Mouse (Mus musculus) neural tube, embryonic 12.5 days (tissue): ENCODE results near the gene Dbn1. TPM values are rescaled to one million over a fixed set of nuclear protein-coding genes. Genes with fewer than 3 reads are reported as not detected.

Experiments used
- ATAC-seq: fragments of 200-750 bp; cut with Nextera tagmentation; 2 replicates; pipeline ENCODE4 v1.8.0; 2017; ENCODE audit warnings: low read depth, mild to moderate bottlenecking, moderate TSS enrichment, moderate library complexity; ENCODE audit not compliant: low FRiP score
- H3K27ac ChIP-seq: fragments of 300-500 bp; sonication (generic); 2 replicates; pipeline ENCODE4 v1.5.1; 2016
- H3K27me3 ChIP-seq: fragments of 300-500 bp; sonication (generic); replicated peaks from 2 replicates; pipeline ENCODE4 v1.6.1; 2016; ENCODE audit warnings: mild to moderate bottlenecking
- H3K36me3 ChIP-seq: fragments of 300-500 bp; sonication (generic); 2 replicates; pipeline ENCODE4 v1.6.1; 2016; ENCODE audit warnings: mild to moderate bottlenecking
- H3K4me1 ChIP-seq: fragments of 300-500 bp; sonication (generic); 2 replicates; pipeline ENCODE4 v1.6.1; 2016
- H3K4me2 ChIP-seq: fragments of 300-500 bp; sonication (generic); replicated peaks from 2 replicates; pipeline ENCODE4 v1.6.1; 2016; ENCODE audit warnings: mild to moderate bottlenecking
- H3K4me3 ChIP-seq: fragments of 300-500 bp; sonication (generic); 2 replicates; pipeline ENCODE4 v1.5.1; 2016
- H3K9ac ChIP-seq: fragments of 300-500 bp; sonication (generic); 2 replicates; pipeline ENCODE4 v1.6.1; 2016; ENCODE audit warnings: mild to moderate bottlenecking
- H3K9me3 ChIP-seq: fragments of 300-500 bp; sonication (generic); 2 replicates; pipeline ENCODE4 v1.6.1; 2016; ENCODE audit warnings: mild to moderate bottlenecking
- WGBS: fragments of 180-500 bp; shearing (Covaris S2); methylation state at CpG from one replicate; pipeline ENCODE4 v1.1.7; 2016; 5-methylcytosine and 5-hydroxymethylcytosine counted together
- polyA plus RNA-seq: library from polyadenylated mRNA; unstranded; fragments of >200 nt; fragmentation: Nextera tagmentation; extraction: Ambion mirVana; gene quantifications from 2 replicates; pipeline ENCODE4 v1.2.1, GENCODE M21; 2016

Gene Dbn1
- polyA plus RNA-seq, 1 experiment from 2014 or later: 596 TPM

- H3K4me3 ChIP-seq: no peak overlapping the region
- H3K27me3 ChIP-seq: no peaks in the 10 kb centered on the region
- no peak overlapping the region for H3K9ac ChIP-seq
- no peak overlapping the region for H3K4me2 ChIP-seq
- peaks cover 71% of the 10 kb centered on the region for H3K36me3 ChIP-seq
- H3K27ac ChIP-seq: no peak overlapping the region
- no peak for ATAC-seq
- no peaks in the 10 kb centered on the region for H3K9me3 ChIP-seq
- peaks cover 7% of the 10 kb centered on the region for H3K4me1 ChIP-seq
- WGBS: 97% methylated on average over 9 of the region's 9 CpGs
Observed at GRCm38 (mm10) chr13:55505810-55506209, 17.9 kb upstream of the Dbn1 start.

- H3K36me3 ChIP-seq: peaks cover 74% of the 10 kb centered on the region
- H3K9me3 ChIP-seq: no peaks in the 10 kb centered on the region
- 82% methylated on average over 5 of the region's 5 CpGs for WGBS
- no peak overlapping the region for H3K9ac ChIP-seq
- no peak for ATAC-seq
- no peaks in the 10 kb centered on the region for H3K4me1 ChIP-seq
- H3K27ac ChIP-seq: no peak overlapping the region
- H3K4me2 ChIP-seq: no peak overlapping the region
- H3K4me3 ChIP-seq: no peak overlapping the region
- no peaks in the 10 kb centered on the region for H3K27me3 ChIP-seq
Observed at GRCm38 (mm10) chr13:55504390-55504789, 16.5 kb upstream of the Dbn1 start.

- no peaks in the 10 kb centered on the region for H3K27me3 ChIP-seq
- H3K4me3 ChIP-seq: no peak overlapping the region
- no peak for ATAC-seq
- H3K36me3 ChIP-seq: peaks cover 68% of the 10 kb centered on the region
- H3K4me1 ChIP-seq: no peaks in the 10 kb centered on the region
- H3K9me3 ChIP-seq: no peaks in the 10 kb centered on the region
- no peak overlapping the region for H3K4me2 ChIP-seq
- no peak overlapping the region for H3K9ac ChIP-seq
- WGBS: 92% methylated on average over 8 of the region's 8 CpGs
- no peak overlapping the region for H3K27ac ChIP-seq
Observed at GRCm38 (mm10) chr13:55502405-55502804, 14.5 kb upstream of the Dbn1 start.

- no peak for ATAC-seq
- Histone ChIP-seq H3K9ac (no peak overlapping the region), H3K27me3 (no peaks in the 10 kb centered on the region), H3K27ac (no peak overlapping the region), H3K4me1 (peaks cover 11% of the 10 kb centered on the region), H3K9me3 (no peaks in the 10 kb centered on the region), H3K4me3 (no peak overlapping the region), H3K4me2 (no peak overlapping the region), H3K36me3 (peaks cover 50% of the 10 kb centered on the region)
- WGBS: 81% methylated on average over 10 of the region's 10 CpGs
Observed at GRCm38 (mm10) chr13:55500575-55500974, 12.7 kb upstream of the Dbn1 start.

- peaks cover 23% of the 10 kb centered on the region for H3K4me1 ChIP-seq
- 53% methylated on average over 11 of the region's 11 CpGs for WGBS
- H3K36me3 ChIP-seq: peaks cover 34% of the 10 kb centered on the region
Observed at GRCm38 (mm10) chr13:55498906-55499305, 11.0 kb upstream of the Dbn1 start.

GRCm38 (mm10) chr13:55496661-55497060, 8.8 kb upstream of the Dbn1 start:
- H3K9me3 ChIP-seq: no peaks in the 10 kb centered on the region
- no peaks in the 10 kb centered on the region for H3K27me3 ChIP-seq
- no peak overlapping the region for H3K4me2 ChIP-seq
- H3K4me1 ChIP-seq: peaks cover 23% of the 10 kb centered on the region
- H3K36me3 ChIP-seq: peaks cover 23% of the 10 kb centered on the region; the same call in 1 of the 2 replicates
- no peak overlapping the region for H3K4me3 ChIP-seq
- WGBS: 88% methylated on average over 6 of the region's 6 CpGs
- ATAC-seq: no peak
- H3K27ac ChIP-seq: no peak overlapping the region
- H3K9ac ChIP-seq: no peak overlapping the region

More at GRCm38 (mm10) chr13:55498906-55499305, 11.0 kb upstream of the Dbn1 start:
- no peaks in the 10 kb centered on the region for H3K27me3 ChIP-seq
- H3K9ac ChIP-seq: no peak overlapping the region
- no peak overlapping the region for H3K4me2 ChIP-seq
- ATAC-seq: no peak
- no peak overlapping the region for H3K27ac ChIP-seq
- H3K4me3 ChIP-seq: no peak overlapping the region
- no peaks in the 10 kb centered on the region for H3K9me3 ChIP-seq

- H3K9me3 ChIP-seq: no peaks in the 10 kb centered on the region
- no peak overlapping the region for H3K9ac ChIP-seq
- ATAC-seq: no peak
- H3K27ac ChIP-seq: no peak overlapping the region
- H3K36me3 ChIP-seq: peaks cover 15% of the 10 kb centered on the region; the same call in 1 of the 2 replicates
- H3K4me2 ChIP-seq: no peak overlapping the region
- WGBS: 29% methylated on average over 4 of the region's 4 CpGs
- H3K4me3 ChIP-seq: no peak overlapping the region
- peaks cover 23% of the 10 kb centered on the region for H3K4me1 ChIP-seq
- H3K27me3 ChIP-seq: no peaks in the 10 kb centered on the region
Observed at GRCm38 (mm10) chr13:55495702-55496101, 7.8 kb upstream of the Dbn1 start.

GRCm38 (mm10) chr13:55494883-55495621, 7.1 kb upstream of the Dbn1 start:
- WGBS: 28% methylated on average over 18 of the region's 18 CpGs
- H3K4me3 ChIP-seq: no peak overlapping the region
- no peaks in the 10 kb centered on the region for H3K9me3 ChIP-seq
- H3K27me3 ChIP-seq: no peaks in the 10 kb centered on the region
- H3K36me3 ChIP-seq: peaks cover 13% of the 10 kb centered on the region; the same call in 1 of the 2 replicates
- H3K27ac ChIP-seq: no peak overlapping the region
- H3K4me1 ChIP-seq: peaks cover 23% of the 10 kb centered on the region
- H3K4me2 ChIP-seq: no peak overlapping the region
- ATAC-seq: no peak
- H3K9ac ChIP-seq: 0 out of 2 replicates have a peak overlapping the region, but pooled peaks have one; percentile 17

GRCm38 (mm10) chr13:55494257-55494656, 6.3 kb upstream of the Dbn1 start:
- Histone ChIP-seq H3K4me2 (no peak overlapping the region), H3K27ac (no peak overlapping the region)

GRCm38 (mm10) chr13:55486916-55487577, 864 bp downstream of the Dbn1 start:
- H3K4me3 ChIP-seq: peak overlapping the region; percentile 96
- peak overlapping the region; percentile 96 for H3K27ac ChIP-seq
- H3K27me3 ChIP-seq: no peaks in the 10 kb centered on the region
- peak overlapping the region; percentile 100 for H3K9ac ChIP-seq
- peaks cover 17% of the 10 kb centered on the region for H3K36me3 ChIP-seq
- H3K4me2 ChIP-seq: peak overlapping the region; percentile 91
- 1% methylated on average over 28 of the region's 29 CpGs for WGBS
- ATAC-seq: peak; percentile 48
- peaks cover 57% of the 10 kb centered on the region for H3K4me1 ChIP-seq
- no peaks in the 10 kb centered on the region for H3K9me3 ChIP-seq

More at GRCm38 (mm10) chr13:55494257-55494656, 6.3 kb upstream of the Dbn1 start:
- H3K27me3 ChIP-seq: no peaks in the 10 kb centered on the region
- peaks cover 13% of the 10 kb centered on the region; the same call in 1 of the 2 replicates for H3K36me3 ChIP-seq
- ATAC-seq: no peak
- 19% methylated on average over 2 of the region's 2 CpGs for WGBS
- H3K4me1 ChIP-seq: peaks cover 23% of the 10 kb centered on the region
- H3K4me3 ChIP-seq: no peak overlapping the region
- H3K9ac ChIP-seq: no peak overlapping the region
- no peaks in the 10 kb centered on the region for H3K9me3 ChIP-seq

GRCm38 (mm10) chr13:55486029-55486794, 1.7 kb downstream of the Dbn1 start:
- Histone ChIP-seq H3K4me3 (peak overlapping the region; percentile 96), H3K36me3 (peaks cover 25% of the 10 kb centered on the region), H3K9ac (peak overlapping the region; percentile 100), H3K9me3 (no peaks in the 10 kb centered on the region), H3K27ac (peak overlapping the region; percentile 50; the same call in 1 of the 2 replicates), H3K4me1 (peaks cover 58% of the 10 kb centered on the region), H3K4me2 (peak overlapping the region; percentile 91), H3K27me3 (no peaks in the 10 kb centered on the region)
- 25% methylated on average over 14 of the region's 14 CpGs for WGBS
- ATAC-seq: no peak
